Mouse (Mus musculus) hindbrain, embryonic 15.5 days (tissue): ENCODE measurements at regions not wholly inside any gene's neighbourhood (a gene's known extent, or its start where the extent isn't known, plus 50 kb on each side); places are given as distances from the start of the nearest gene placed in this dataset.
"Not testable (repeated sequence)": the region's sequence is repeated elsewhere in the genome, so short reads cannot be mapped to it uniquely, and the experiment has no call there.

Experiments used
- ATAC-seq: fragments of 200-750 bp; cut with Nextera tagmentation; 2 replicates; pipeline ENCODE4 v1.8.0; 2017; ENCODE audit warnings: low read depth, moderate number of reproducible peaks, moderate TSS enrichment; ENCODE audit not compliant: low FRiP score
- H3K27ac ChIP-seq: fragments of 300-500 bp; sonication (generic); replicated peaks from 2 replicates; pipeline ENCODE4 v1.5.1; 2015; ENCODE audit warnings: mild to moderate bottlenecking, inconsistent platforms
- H3K27me3 ChIP-seq: fragments of 300-500 bp; sonication (generic); 2 replicates; pipeline ENCODE4 v1.6.1; 2015; ENCODE audit warnings: control low read depth, inconsistent platforms
- H3K36me3 ChIP-seq: fragments of 300-500 bp; sonication (generic); 2 replicates; pipeline ENCODE4 v1.6.1; 2015; ENCODE audit warnings: control low read depth, inconsistent platforms
- H3K4me1 ChIP-seq: fragments of 300-500 bp; sonication (generic); replicated peaks from 2 replicates; pipeline ENCODE4 v1.6.1; 2015; ENCODE audit warnings: control low read depth, inconsistent platforms
- H3K4me2 ChIP-seq: fragments of 300-500 bp; sonication (generic); 2 replicates; pipeline ENCODE4 v1.6.1; 2015; ENCODE audit warnings: moderate library complexity, mild to moderate bottlenecking, inconsistent platforms
- H3K4me3 ChIP-seq: fragments of 300-500 bp; sonication (generic); 2 replicates; pipeline ENCODE4 v1.5.1; 2015; ENCODE audit warnings: mild to moderate bottlenecking, inconsistent platforms
- H3K9ac ChIP-seq: fragments of 300-500 bp; sonication (generic); 2 replicates; pipeline ENCODE4 v1.6.1; 2015; ENCODE audit warnings: inconsistent platforms
- H3K9me3 ChIP-seq: fragments of 300-500 bp; sonication (generic); 2 replicates; pipeline ENCODE4 v1.6.1; 2016; ENCODE audit warnings: control low read depth, inconsistent platforms
- WGBS: fragments of 180-500 bp; shearing (Covaris S2); methylation state at CpG from one replicate; pipeline ENCODE4 v1.1.7; 2015; 5-methylcytosine and 5-hydroxymethylcytosine counted together

DNA sequence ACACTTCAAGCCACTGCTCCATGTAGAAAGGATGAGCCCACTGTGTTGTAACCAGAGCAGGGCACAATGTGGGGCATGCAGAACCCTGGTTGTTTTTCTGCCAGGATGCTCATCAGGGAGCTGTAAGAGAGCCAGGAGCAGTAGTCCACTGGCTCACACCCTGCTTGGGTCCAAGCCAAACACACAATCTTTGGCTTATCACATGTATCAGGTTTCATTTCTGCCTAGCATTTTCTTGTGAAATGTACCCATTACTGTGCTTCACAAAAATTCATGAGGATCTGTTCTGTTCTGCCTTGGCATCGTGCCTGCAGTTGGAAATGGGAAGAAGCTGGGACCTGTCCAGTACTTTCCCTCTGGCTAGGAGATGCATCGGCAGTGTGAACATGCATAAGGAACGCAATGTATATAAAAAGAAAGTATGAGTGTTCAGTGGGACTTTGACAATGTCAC, 491.6 kb upstream of the Igfbp3 start:
- no peak for ATAC-seq
- H3K27ac ChIP-seq: no peak overlapping the region
- H3K9ac ChIP-seq: no peak overlapping the region
- H3K27me3 ChIP-seq: no peaks in the 10 kb centered on the region
- no peaks in the 10 kb centered on the region for H3K4me1 ChIP-seq
- no peak overlapping the region for H3K4me3 ChIP-seq
- no peaks in the 10 kb centered on the region for H3K36me3 ChIP-seq
- no peak overlapping the region for H3K4me2 ChIP-seq
- 84% methylated on average over 3 of the region's 3 CpGs for WGBS
- H3K9me3 ChIP-seq: no peaks in the 10 kb centered on the region

DNA sequence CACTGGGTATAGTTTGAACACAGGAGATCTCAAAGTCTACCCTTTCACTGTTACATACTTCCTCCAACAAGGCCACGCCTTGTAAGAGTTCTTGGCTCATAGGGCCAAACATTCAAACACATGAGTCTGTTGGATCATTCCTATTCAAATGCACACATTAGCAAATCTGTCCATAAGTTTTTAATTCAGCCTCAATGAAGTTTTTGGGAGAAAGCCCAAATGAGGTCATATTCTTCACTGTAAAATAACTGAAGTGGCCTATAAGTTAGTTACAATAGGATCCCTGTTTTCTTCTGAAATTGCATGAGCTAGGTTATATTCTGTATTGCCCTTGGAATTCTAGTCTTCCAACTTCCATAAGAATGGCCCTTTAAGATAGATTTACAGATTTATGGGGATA, 483.9 kb upstream of the Igfbp3 start:
- H3K36me3 ChIP-seq: no peaks in the 10 kb centered on the region
- H3K27me3 ChIP-seq: no peaks in the 10 kb centered on the region

DNA sequence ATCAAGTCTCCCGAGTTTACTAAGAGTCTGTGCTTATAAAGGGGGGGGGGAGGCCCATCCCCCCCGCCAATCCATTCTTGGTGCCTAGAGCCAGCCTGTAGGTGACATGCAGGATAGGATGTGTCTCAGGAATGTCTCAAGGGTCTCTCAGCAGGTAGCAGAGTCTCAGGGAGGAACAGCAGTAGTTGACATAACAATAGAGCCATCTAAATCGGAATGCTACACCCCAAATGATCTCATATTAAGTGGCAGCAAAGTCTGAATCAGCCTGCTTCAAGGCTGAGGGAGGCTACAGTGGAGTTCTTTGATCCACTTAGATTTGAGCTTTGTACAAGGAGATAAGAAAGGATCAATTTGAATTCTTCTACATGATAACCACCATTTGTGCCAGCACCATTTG, 476.0 kb upstream of the Igfbp3 start:
- WGBS: 67% methylated on average over 3 of the region's 3 CpGs
- not testable (repeated sequence) for H3K27me3 ChIP-seq, ATAC-seq, H3K4me3 ChIP-seq, H3K36me3 ChIP-seq, H3K4me1 ChIP-seq, H3K27ac ChIP-seq, H3K4me2 ChIP-seq, H3K9me3 ChIP-seq, H3K9ac ChIP-seq

More for the DNA sequence above, 483.9 kb upstream of the Igfbp3 start:
- Histone ChIP-seq H3K4me3 (no peak overlapping the region), H3K4me2 (no peak overlapping the region), H3K9ac (no peak overlapping the region), H3K4me1 (no peaks in the 10 kb centered on the region), H3K9me3 (no peaks in the 10 kb centered on the region), H3K27ac (no peak overlapping the region)
- ATAC-seq: no peak
- WGBS: 85% methylated on average over 1 of the region's 1 CpGs

DNA sequence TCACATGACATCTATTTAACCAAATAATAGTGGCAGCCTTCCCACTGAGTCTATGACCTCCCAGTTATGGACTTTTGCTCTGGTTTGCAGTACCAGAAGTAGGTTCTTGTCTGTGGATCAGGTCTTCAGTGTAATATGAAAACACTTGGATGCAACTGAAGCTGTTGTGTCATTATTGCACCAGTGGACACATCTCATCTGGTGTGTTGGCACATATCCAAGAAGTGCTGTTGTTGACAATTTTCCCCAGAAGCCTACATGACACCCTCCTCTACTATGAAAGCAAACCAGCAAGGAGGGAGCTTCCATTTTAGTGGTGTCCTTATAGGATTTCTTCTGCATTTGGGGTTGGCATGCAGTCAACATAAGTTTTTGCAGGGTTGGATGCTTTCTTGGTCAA, 459.1 kb upstream of the Igfbp3 start:
- Histone ChIP-seq H3K9ac (no peak overlapping the region), H3K36me3 (no peaks in the 10 kb centered on the region)

DNA sequence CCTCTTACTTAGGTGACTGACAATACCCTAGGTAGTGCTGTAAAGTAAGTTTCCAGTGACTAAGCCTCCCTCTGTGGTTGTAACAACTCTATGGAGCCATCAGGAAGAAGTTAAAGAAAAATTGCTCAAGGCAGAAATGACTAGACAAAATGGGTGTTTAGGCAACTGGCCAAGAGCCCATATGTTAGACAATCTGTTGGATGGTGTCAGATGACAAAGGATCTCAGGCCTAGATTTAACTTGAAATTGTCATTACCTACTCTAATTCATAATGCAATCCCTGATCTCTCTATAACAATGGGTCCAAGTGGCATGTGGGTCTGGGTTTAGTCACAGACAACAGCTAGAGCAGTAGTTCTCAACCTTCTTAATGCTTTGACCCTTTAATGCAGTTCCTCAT, 416.9 kb upstream of the Igfbp3 start:
- no peak overlapping the region for H3K4me3 ChIP-seq
- no peaks in the 10 kb centered on the region for H3K4me1 ChIP-seq
- H3K27ac ChIP-seq: no peak overlapping the region
- H3K4me2 ChIP-seq: no peak overlapping the region
- no peak for ATAC-seq
- H3K9ac ChIP-seq: no peak overlapping the region
- H3K9me3 ChIP-seq: no peaks in the 10 kb centered on the region
- no peaks in the 10 kb centered on the region for H3K36me3 ChIP-seq
- H3K27me3 ChIP-seq: no peaks in the 10 kb centered on the region

More for the DNA sequence above, 459.1 kb upstream of the Igfbp3 start:
- Histone ChIP-seq H3K4me2 (no peak overlapping the region), H3K27me3 (no peaks in the 10 kb centered on the region), H3K4me1 (no peaks in the 10 kb centered on the region), H3K4me3 (no peak overlapping the region), H3K9me3 (no peaks in the 10 kb centered on the region), H3K27ac (no peak overlapping the region)
- ATAC-seq: no peak

DNA sequence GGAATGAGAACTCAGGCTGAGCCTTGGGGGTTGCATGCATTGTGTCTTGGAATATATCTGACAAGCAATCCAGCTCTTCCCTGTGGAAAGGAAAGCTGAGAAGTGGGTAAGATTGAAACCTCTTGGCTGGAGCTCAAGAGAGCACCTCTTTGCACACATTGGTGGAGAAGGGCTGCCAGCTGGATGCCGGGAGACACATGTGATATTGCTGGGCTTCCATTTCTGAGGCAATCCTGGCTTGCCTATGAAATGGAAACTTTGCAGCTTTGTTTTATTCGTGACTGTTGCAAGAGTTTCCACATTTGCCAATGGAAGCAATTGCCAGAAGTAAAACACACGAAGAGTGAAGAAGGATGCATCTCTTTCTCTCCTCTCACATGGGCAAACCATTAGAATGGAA, 411.5 kb upstream of the Igfbp3 start:
- H3K27ac ChIP-seq: no peak overlapping the region
- H3K27me3 ChIP-seq: no peaks in the 10 kb centered on the region
- no peaks in the 10 kb centered on the region for H3K4me1 ChIP-seq
- H3K4me2 ChIP-seq: no peak overlapping the region
- H3K9me3 ChIP-seq: no peaks in the 10 kb centered on the region
- WGBS: 73% methylated on average over 3 of the region's 3 CpGs
- no peaks in the 10 kb centered on the region for H3K36me3 ChIP-seq
- ATAC-seq: no peak
- H3K9ac ChIP-seq: no peak overlapping the region
- no peak overlapping the region for H3K4me3 ChIP-seq

DNA sequence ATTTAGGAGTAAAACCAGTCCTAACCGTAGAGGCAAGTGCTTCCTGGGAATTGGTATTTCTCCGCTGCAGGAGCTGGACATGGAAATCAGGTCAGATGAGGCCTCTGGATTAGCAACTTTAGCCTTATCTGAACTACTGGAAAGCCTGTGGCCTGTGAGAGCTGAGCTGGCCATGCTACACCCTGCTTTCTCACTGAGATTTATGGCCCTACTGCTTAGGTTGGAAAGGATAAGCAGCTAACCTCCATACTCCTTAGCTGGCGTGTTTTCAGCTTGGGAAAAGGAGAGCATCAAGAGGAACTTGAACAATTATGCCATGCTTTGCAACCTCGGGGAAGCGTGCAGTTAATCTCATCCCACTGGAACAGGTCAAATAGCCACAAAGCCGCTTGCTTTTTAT, 406.6 kb upstream of the Igfbp3 start:
- no peaks in the 10 kb centered on the region for H3K27me3 ChIP-seq
- no peak overlapping the region for H3K4me2 ChIP-seq
- H3K4me1 ChIP-seq: no peaks in the 10 kb centered on the region
- no peak overlapping the region for H3K27ac ChIP-seq
- H3K4me3 ChIP-seq: no peak overlapping the region
- no peaks in the 10 kb centered on the region for H3K36me3 ChIP-seq
- no peak overlapping the region for H3K9ac ChIP-seq
- WGBS: 87% methylated on average over 6 of the region's 6 CpGs
- no peaks in the 10 kb centered on the region for H3K9me3 ChIP-seq
- ATAC-seq: no peak

DNA sequence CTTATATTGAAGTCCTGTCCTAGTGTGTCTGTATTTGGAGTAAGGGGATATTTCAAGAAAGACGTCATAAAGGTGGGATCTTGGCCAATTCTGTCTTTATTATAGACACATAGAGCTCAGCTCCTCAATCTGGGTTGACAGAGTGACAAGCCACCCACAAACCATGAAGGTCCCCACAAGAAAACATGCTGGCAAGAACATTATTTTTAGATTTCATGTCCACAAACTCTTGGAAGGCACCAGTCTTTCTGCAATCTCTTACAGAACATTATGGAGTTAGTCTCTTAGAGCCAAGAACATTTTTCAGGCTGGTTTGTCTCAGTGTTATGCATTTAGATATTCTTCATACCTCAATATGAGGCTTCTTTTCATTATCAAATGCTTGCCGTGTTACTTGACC, 397.0 kb upstream of the Igfbp3 start:
- Histone ChIP-seq H3K9ac (no peak overlapping the region), H3K4me1 (no peaks in the 10 kb centered on the region), H3K27me3 (no peaks in the 10 kb centered on the region), H3K27ac (no peak overlapping the region), H3K9me3 (no peaks in the 10 kb centered on the region), H3K4me2 (no peak overlapping the region), H3K36me3 (no peaks in the 10 kb centered on the region), H3K4me3 (no peak overlapping the region)
- no peak for ATAC-seq
- WGBS: 82% methylated on average over 2 of the region's 2 CpGs

DNA sequence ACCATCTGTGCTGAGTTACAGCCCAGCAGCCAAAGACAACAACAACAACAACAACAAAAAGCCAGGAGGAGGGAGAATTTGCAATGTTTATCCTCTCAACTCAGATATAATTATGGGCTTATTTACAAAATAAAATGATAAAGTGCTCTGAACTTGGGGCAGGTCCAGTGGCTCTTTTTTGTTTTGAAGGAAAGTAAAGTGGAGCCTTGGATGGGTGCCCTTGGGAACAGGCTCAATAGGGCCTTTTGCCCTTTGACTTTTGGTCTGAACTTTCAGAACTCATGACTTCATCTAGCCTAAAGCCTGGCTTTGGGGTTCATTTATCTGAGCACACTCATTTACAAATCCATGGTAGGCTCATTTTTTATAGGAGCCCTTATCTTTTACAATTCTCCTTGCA, 396.2 kb upstream of the Igfbp3 start:
- no peak for ATAC-seq
- Histone ChIP-seq H3K36me3 (no peaks in the 10 kb centered on the region), H3K27me3 (no peaks in the 10 kb centered on the region), H3K27ac (no peak overlapping the region), H3K4me1 (no peaks in the 10 kb centered on the region), H3K9ac (no peak overlapping the region), H3K4me2 (no peak overlapping the region), H3K4me3 (no peak overlapping the region), H3K9me3 (no peaks in the 10 kb centered on the region)

DNA sequence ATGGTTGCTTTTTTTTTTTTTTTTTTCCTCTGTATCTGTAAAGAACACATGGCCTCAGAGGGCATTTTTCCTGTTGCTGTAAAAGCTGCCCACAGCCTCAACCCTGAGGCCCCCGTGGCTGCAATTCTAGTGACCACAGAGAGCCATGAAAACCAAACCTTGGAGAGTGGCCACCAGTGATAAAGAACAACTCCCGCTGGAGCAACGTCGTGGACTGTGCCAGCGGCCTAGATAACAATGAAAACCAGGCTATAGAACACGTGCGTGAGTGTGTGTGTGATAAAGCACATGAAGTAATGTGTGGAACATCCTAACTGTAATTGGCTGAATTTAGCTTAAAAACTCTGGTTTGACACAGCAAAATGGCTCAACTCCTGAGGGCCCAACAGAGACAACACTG, 392.9 kb upstream of the Igfbp3 start:
- Histone ChIP-seq H3K9me3 (no peaks in the 10 kb centered on the region), H3K4me1 (no peaks in the 10 kb centered on the region), H3K27me3 (no peaks in the 10 kb centered on the region), H3K27ac (no peak overlapping the region), H3K36me3 (no peaks in the 10 kb centered on the region), H3K4me2 (no peak overlapping the region), H3K9ac (no peak overlapping the region), H3K4me3 (no peak overlapping the region)
- no peak for ATAC-seq
- WGBS: 83% methylated on average over 7 of the region's 7 CpGs

DNA sequence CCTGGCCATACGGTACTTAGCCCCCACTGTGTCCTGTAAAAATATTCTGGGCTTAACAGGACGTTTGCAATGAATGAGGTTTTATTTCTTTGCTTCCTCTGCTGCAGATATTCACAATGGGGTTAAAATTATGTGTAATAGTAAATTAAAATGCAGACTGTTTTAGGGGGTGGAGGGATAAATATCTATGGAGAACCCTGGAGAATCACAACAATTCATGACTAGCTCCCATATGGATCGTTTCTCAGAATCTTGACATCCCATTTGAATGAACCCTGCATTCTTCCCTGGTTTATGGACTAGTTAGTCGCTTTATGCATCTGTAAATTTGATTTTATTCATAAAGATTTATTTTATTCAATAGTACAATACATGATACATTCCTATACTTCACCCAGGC, 378.3 kb upstream of the Igfbp3 start:
- Histone ChIP-seq H3K36me3 (no peaks in the 10 kb centered on the region), H3K27ac (no peak overlapping the region), H3K9me3 (no peaks in the 10 kb centered on the region), H3K4me1 (no peaks in the 10 kb centered on the region), H3K27me3 (no peaks in the 10 kb centered on the region), H3K4me3 (no peak overlapping the region), H3K9ac (no peak overlapping the region), H3K4me2 (no peak overlapping the region)
- 81% methylated on average over 4 of the region's 4 CpGs for WGBS
- ATAC-seq: no peak

DNA sequence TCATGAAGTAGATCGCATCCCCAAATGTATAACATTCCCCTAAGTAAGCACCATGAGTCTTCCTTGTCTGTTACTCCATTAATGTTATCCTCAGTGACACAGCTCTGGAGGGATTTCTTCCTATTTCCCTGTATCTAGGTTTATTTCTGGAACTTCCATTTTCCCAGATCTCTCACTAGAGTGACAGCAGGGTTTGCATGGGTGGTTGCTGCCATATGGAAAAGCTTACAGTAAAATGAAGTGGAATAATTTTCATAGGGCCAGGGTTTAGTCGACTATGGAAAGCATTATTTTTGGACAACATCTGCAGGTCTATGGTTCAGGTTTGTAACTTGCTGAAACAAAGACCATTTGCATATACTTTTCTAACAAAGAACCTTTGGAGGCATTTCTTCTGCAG, 369.6 kb upstream of the Igfbp3 start:
- Histone ChIP-seq H3K36me3 (no peaks in the 10 kb centered on the region), H3K27me3 (no peaks in the 10 kb centered on the region), H3K9ac (no peak overlapping the region), H3K9me3 (no peaks in the 10 kb centered on the region), H3K27ac (no peak overlapping the region), H3K4me1 (no peaks in the 10 kb centered on the region), H3K4me2 (no peak overlapping the region), H3K4me3 (no peak overlapping the region)
- 93% methylated on average over 2 of the region's 2 CpGs for WGBS
- ATAC-seq: no peak

DNA sequence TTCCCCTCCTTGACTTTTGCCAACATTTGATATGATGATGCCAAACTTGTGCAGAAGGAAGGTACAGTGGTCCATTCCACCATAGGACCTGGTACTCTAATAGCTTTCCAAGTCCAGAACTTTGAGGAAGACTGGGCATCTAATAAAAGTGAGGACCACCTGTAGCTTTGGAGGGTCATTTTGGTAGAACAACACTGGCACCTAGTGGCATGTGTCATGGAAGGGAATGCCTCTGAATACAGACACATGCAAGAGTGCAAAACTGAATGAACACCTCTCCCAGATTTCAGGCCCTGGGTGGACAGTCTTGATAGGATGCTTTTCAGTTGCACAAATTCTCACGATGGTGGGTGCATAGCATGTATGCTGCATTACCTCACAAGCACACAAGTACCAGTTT, 354.8 kb upstream of the Igfbp3 start:
- no peaks in the 10 kb centered on the region for H3K9me3 ChIP-seq
- no peak overlapping the region for H3K4me2 ChIP-seq
- H3K27ac ChIP-seq: no peak overlapping the region
- no peaks in the 10 kb centered on the region for H3K36me3 ChIP-seq
- WGBS: 89% methylated on average over 1 of the region's 1 CpGs
- H3K9ac ChIP-seq: no peak overlapping the region
- no peak overlapping the region for H3K4me3 ChIP-seq
- no peaks in the 10 kb centered on the region for H3K27me3 ChIP-seq
- no peak for ATAC-seq
- H3K4me1 ChIP-seq: no peaks in the 10 kb centered on the region
